Mouse (Mus musculus): ENCODE data around the gene Scfd2. TPM values are rescaled to one million over a fixed set of nuclear protein-coding genes. Genes with fewer than 3 reads are reported as not detected.

The Scfd2 gene
- total RNA-seq, 4 experiments from 2014 or later, result 21.6 to 32.9 (median 26.8) TPM

- no peak for DNase-seq
Measured at GRCm38 (mm10) chr5:74455510-74456269, 75.9 kb downstream of the Scfd2 start.

GRCm38 (mm10) chr5:74455094-74455493 is 76.5 kb downstream of the Scfd2 start:
- no peak for DNase-seq

- no peak for DNase-seq
Measured at GRCm38 (mm10) chr5:74450977-74451376, 80.6 kb downstream of the Scfd2 start.

- no peak for DNase-seq
Measured at GRCm38 (mm10) chr5:74447517-74448334, 83.8 kb downstream of the Scfd2 start.

GRCm38 (mm10) chr5:74445861-74446260 is 85.7 kb downstream of the Scfd2 start:
- no peak for DNase-seq

GRCm38 (mm10) chr5:74438353-74438752 is 93.2 kb downstream of the Scfd2 start:
- no peak for DNase-seq

GRCm38 (mm10) chr5:74433580-74434147 is 97.9 kb downstream of the Scfd2 start:
- peak; percentile 30 for DNase-seq

GRCm38 (mm10) chr5:74432879-74433539 is 98.5 kb downstream of the Scfd2 start:
- DNase-seq, result no peak

GRCm38 (mm10) chr5:74420615-74421132 is 110.9 kb downstream of the Scfd2 start:
- DNase-seq, result no peak

- DNase-seq, result no peak
Measured at GRCm38 (mm10) chr5:74412557-74412956, 119.0 kb downstream of the Scfd2 start.

- DNase-seq, result no peak
Measured at GRCm38 (mm10) chr5:74404887-74405286, 126.7 kb downstream of the Scfd2 start.

GRCm38 (mm10) chr5:74404083-74404482 is 127.5 kb downstream of the Scfd2 start:
- DNase-seq, result no peak

GRCm38 (mm10) chr5:74402626-74403025 is 128.9 kb downstream of the Scfd2 start:
- DNase-seq, result no peak

GRCm38 (mm10) chr5:74391806-74392205 is 139.8 kb downstream of the Scfd2 start:
- DNase-seq, result no peak

- no peak for DNase-seq
Measured at GRCm38 (mm10) chr5:74391346-74391745, 140.2 kb downstream of the Scfd2 start.

GRCm38 (mm10) chr5:74388849-74389248 is 142.7 kb downstream of the Scfd2 start:
- DNase-seq, result no peak

GRCm38 (mm10) chr5:74388101-74388500 is 143.5 kb downstream of the Scfd2 start:
- no peak for DNase-seq

- DNase-seq, result no peak
Measured at GRCm38 (mm10) chr5:74387143-74387886, 144.2 kb downstream of the Scfd2 start.

- DNase-seq, result no peak
Measured at GRCm38 (mm10) chr5:74380045-74380444, 151.5 kb downstream of the Scfd2 start.

- no peak for DNase-seq
Measured at GRCm38 (mm10) chr5:74366710-74367101, 164.9 kb downstream of the Scfd2 start.

- no peak for DNase-seq
Measured at GRCm38 (mm10) chr5:74365984-74366709, 165.4 kb downstream of the Scfd2 start.
